Mouse (Mus musculus): ENCODE measurements around the gene Gm17018.
A peak's percentile ranks its signal among the peaks of the same experiment; 100 is the strongest.

Gm17018 gene

GRCm38 (mm10) chr19:45622144-45622543 lies 61.7 kb downstream of the Gm17018 start:
- DNase-seq (ENCODE audit: low read depth, low spot score): peak; percentile 9

GRCm38 (mm10) chr19:45623710-45624109 lies 63.3 kb downstream of the Gm17018 start:
- DNase-seq (ENCODE audit: low read depth, low spot score): no peak

GRCm38 (mm10) chr19:45627036-45627435 lies 66.6 kb downstream of the Gm17018 start:
- DNase-seq (ENCODE audit: low read depth, low spot score): no peak

- DNase-seq (ENCODE audit: low read depth, low spot score): peak; percentile 69
These were observed 68.2 kb downstream of the Gm17018 start for GRCm38 (mm10) chr19:45628649-45629048.

- no peak for DNase-seq (ENCODE audit: low read depth, low spot score)
These were observed 68.8 kb downstream of the Gm17018 start for GRCm38 (mm10) chr19:45629219-45629618.

All from forelimb bud, embryonic 11.5 days (tissue).